Mouse (Mus musculus) left cerebral cortex, postnatal 4 days (tissue): ENCODE results near the gene Aass. TPM values are rescaled to one million over a fixed set of nuclear protein-coding genes. Genes with fewer than 3 reads are reported as not detected.
"Not testable (repeated sequence)": the region's sequence is repeated elsewhere in the genome, so short reads cannot be mapped to it uniquely, and the experiment has no call there.

Experiments used
- DNase-seq: peaks from one replicate; pipeline ENCODE4 v3.0.0-alpha.2; 2022
- intact Hi-C: fragments of 180-260 bp; cut with DNase I; formaldehyde crosslinking; loops from one replicate; pipeline ENCODE4 v1.15.1; 2025
- total RNA-seq, 2 experiments: library from RNA; stranded (reverse); gene quantifications; 2 replicates each; pipeline ENCODE4 v1.2.3; 2021

Gene Aass
- total RNA-seq: under 1 TPM; 0.60 to 0.66 TPM

DNA sequence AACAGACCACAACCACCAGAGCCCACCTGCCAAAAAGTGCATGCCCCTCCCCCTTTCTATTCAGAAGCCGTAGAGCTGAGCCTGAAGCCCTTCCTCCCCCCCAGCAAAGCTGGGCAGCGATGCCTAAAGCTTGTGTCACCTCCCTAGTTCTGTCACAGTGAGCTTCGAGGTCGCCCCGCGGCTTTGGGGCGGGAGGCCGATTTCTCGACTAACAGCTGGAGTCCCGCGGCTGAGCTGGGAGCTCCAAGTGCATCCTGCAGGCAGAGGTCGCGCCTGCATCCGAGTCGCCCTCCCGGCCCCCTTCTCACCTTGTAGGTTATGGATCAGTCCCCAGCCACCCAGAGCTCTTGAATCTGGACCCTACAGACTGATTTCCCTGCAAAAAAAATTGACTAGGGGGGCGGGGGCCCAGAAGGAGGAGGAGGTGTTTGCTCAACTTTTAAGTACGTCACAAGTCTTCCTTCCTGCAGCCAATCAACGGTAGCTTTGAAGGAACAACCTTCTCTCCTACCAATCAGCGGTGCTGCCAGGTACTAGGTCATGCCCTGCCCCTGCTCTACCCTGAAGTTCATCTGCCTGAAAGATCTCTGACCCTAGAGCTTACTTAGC is at the start of gene Aass:
Aass (minus strand) TSS at position 414 of the 609 bp plus-strand sequence.
- intact Hi-C loops: no loop called here
- peak; percentile 8 for DNase-seq

DNA sequence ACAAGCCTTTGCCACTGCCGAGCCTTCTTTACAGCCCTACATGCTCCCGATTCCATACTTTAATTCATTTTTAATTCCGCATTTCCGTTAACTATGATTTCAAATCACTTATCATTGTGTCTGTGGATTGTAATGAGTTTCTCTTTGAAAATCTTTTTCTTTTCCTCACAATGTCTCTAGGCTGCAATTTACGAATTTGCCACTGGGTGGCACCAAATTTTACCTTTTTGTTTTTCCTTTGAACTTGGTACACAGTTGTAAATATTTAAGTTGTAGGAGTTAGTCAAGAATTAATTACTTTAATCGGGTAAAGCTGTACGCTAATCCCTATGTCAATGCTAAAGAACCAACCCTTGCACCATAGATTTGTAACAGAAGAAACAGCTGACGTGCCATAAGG is 47.3 kb upstream of the Aass start:
- intact Hi-C loops: loop anchor here (10.0 kb wide), 1 partner anchor 285 kb away; no protein-coding TSS in a partner anchor
- DNase-seq: peak; percentile 15

DNA sequence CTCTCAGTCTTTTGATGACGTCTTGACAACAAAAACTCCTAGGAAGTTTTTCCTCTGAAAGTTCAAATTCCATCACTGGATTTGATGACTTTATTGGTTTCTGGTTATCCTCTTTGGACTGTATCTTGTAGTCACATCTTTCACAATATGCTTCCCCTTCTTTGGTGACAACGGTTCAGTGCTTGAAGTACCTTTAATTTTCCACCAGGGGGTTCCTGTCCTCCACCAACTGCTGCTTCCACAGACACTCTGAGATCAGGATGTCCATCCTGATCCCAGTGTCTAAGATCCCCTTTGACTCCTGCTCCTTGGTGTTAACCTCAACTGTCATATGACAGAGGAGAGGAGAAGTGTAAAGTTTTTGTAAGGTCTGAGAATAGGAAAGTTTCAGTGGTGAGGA is 31.0 kb upstream of the Aass start:
- intact Hi-C loops: not testable (repeated sequence)

DNA sequence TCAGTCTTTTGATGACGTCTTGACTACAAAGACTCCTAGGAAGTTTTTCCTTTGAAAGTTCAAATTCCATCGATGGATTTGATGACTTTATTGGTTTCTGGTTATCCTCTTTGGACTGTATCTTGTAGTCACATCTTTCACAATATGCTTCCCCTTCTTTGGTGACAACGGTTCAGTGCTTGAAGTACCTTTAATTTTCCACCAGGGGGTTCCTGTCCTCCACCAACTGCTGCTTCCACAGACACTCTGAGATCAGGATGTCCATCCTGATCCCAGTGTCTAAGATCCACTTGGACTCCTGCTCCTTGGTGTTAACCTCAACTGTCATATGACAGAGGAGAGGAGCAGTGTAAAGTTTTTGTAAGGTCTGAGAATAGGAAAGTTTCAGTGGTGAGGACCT is 23.6 kb upstream of the Aass start:
- intact Hi-C loops, DNase-seq: not testable (repeated sequence)

More for the DNA sequence above, 31.0 kb upstream of the Aass start:
- not testable (repeated sequence) for DNase-seq

DNA sequence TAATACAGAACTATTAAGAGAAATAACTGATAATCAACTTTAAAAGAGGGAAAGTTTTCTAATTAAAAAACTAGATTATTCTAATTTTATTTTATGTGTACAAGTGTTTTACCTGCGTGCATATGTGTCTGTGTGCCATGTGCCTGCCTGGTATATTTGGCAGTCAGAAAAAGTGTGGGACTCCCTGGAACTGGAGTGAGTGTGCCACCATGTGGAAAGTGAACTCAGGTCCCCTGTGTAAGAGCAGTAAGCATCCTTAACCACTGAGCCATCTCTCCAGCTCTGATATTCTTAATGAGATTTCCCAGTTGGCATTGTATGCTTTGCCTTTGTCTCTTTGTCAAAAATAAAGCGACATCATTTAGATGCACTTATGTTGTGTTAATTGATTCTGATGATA is 20.3 kb upstream of the Aass start:
- intact Hi-C loops: no loop called here
- DNase-seq: no peak

DNA sequence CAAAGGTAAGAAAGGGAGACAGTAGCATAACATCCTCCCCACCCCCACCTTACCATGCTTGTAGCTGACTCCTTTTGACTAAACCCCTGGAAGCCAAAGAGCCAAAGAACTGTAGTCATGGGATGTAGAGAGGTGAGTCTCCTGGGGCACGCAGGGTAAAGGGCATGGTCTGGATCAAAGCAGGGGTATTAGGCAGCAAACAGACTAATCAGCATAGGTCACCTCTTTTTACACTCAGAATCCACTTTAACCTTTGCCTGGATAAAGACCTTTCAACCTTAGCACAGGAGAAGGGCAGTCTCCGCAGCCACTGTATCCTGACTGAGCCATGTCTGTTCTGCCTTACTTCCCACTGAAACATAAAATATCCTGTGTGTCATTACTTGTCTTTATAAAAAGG is 14.4 kb upstream of the Aass start:
- intact Hi-C loops: no loop called here
- no peak for DNase-seq

DNA sequence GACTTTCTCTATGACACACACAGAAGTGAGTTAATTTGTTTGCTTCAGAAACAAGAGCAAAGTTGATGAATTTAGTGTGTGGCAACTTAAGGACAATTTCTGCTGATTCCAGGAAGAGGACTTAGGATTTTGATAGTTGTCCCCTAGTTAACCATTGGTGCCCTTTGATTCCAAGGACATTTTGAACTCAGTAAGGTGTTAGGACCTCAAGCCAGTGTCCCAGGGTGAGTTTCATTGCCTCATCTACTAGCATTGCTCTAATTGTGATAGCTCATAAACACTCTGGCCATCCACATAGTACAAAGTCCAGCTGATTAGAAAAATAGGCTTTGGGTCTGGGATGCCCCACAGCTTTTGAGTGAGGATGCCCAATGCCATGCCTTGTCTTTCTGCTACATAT is 11.2 kb upstream of the Aass start:
- intact Hi-C loops: no loop called here
- DNase-seq: no peak

DNA sequence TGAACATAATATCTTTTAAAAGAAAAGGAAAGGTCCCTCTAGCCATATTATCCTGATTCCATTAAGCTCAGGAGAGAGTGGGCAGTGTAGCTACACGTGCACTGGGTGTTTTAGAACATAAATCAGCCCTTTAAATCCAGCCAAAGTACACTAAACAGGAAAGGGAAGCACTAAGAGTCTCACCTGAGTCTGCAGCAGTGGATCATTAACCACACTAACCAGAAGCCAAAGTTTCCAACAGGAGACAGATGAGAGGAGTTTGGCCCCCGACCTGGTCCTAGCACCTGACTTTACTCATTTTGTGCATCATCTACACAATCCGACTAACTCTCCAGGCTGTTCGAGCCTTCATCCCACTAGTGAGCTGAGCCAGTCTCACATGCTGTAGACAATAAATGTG is 1.8 kb downstream of the Aass start:
- intact Hi-C loops: no loop called here
- no peak for DNase-seq

DNA sequence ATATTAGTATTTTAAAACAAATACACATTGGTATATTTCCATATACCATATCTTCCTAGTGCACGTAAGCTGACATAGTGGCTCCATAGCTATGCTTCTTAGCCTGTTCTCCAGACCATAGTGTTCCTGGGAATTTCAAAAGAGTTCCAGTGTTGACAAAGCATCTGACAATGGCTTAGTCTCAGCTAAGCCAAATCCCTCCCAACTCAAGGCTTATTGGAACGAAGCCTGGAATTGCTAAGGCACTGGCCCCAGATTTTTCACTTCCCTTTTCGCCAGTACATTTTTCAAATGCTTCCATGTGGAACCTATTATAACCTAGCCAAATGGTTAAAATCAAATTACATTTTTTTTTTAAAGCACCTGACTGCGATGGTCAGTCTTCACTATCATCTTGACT is 3.6 kb downstream of the Aass start:
- no peak for DNase-seq
- intact Hi-C loops: no loop called here

DNA sequence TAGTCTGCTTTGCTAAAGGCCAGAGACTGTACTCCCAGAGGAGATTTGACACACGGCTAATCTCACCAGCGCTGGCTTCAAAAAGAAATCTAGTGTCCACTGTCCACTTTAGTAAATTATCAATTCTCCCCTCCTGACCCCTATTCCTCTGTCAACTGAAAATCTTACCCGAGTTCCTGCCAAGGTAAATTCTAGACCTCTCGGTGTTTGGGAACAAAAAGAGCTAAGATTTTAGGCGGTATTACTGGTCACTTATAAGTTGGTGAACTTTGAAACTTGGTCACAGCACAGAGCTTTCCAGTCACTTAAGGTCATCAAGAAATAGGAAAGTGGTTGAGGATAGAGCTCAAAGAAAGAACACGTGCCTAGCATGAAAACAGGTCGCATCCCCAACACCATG is 6.1 kb downstream of the Aass start:
- intact Hi-C loops: no loop called here
- no peak for DNase-seq

DNA sequence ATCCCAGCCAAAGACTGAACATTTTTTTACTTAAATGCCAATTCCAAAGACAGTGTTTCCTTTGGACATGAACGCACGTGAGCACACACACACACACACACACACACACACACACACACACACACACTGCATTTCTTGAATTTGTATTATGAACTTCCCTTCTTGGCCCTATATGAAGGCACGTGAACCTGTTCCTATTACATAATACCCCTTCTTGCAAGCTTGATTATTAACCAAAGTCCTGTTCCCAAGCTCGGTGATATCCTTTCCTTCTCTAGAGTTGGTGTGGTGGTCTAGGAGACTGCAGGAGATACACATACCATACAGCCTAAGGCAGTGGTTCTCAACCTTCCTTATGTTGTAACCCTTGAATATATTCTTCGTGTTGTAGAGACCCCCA is 7.0 kb downstream of the Aass start:
- intact Hi-C loops: no loop called here
- DNase-seq: no peak

DNA sequence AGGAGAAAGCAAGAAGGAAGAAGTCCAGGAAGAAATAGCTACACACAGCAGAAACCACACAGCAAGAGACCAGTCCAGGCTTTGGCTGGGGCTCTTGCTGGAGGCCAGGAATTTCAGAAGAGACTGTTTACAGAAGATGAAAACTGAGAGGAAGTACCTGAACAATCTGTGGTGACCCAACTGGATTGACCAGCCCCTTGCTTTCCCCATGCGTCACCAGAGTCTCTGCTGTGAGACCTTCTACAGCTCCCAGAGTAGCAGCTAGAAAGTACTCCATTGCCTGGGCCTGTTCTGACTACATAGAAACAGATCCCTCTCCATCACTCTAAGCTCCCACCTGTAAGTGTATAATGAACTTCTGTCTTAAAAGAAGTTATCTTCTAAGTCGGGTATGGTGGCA is 8.0 kb downstream of the Aass start:
- DNase-seq: no peak
- intact Hi-C loops: no loop called here

DNA sequence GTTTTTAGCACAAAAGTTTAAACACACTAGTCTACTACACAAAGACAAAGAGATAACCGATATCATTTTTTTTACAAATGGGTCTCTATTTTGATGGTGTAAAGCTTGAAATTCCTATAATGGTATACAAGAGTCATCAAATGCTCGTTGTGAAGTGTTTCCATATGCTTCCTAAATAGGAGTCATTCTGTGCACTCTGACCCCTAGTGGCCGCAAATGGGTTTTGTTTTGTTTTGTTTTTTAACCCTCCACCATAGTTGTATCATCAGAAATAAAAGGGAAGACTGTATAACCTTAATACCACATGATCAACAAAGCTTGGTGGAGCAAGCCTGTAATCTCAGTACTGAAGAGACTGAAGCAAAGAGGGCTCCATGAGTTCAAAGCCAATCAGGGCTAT is 9.9 kb downstream of the Aass start:
- intact Hi-C loops: no loop called here
- peak; percentile 9 for DNase-seq

DNA sequence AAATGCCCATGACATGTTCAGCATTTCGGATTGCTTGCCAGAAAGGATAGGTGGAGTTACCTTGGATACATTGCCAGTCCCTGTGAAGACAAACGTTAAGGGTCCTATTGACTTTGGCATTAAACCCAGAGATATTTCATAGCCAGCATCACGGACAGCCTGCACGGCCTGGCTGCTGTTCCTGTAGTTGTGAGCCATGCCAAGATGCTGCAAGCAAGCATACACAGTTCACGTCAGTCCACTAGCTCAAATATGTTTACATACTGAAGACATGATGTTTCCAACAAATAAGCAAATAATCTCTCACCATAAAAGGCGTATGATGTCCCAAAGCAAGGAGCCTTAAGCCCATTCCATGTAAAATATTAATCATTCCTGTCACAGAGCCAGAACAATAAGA is 18.0 kb downstream of the Aass start:
- no peak for DNase-seq
- intact Hi-C loops: no loop called here

DNA sequence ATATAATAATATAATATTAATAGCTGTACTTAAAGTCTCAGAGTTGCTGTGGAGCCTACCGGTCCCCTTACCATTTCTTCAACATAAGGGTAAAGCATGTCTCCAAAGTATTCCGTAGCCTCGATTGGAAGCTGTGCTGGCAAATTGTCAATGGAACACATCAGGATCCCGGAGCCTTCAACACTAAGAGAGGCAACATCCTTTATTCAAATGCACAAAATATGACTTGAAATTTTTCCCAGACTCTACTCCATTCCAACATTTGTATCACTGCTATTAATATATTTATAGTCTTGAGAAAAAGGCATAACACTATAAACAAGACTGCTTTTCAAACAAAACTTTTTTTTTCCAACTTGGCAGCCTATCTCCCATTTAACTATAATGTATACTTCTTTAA is 25.7 kb downstream of the Aass start:
- intact Hi-C loops: no loop called here
- no peak for DNase-seq

DNA sequence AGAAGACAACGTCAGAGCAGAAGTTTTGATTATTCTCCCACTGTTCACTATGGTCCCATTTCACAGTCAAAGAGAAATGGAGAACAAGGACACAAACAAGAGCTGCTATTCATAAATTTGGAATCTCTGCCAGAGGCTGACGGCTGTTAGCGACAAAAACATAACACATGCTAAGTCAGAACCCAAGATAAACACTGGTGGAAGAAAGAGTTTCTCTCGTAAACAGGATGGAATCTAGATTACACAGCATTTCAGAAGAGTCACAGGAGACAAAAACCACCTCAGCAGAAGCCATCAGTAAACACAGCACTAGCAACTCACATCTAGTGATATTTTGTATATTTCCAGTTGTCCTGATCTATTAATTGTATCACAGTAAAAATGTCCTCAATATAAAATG is 26.4 kb downstream of the Aass start:
- intact Hi-C loops: no loop called here
- DNase-seq: no peak

DNA sequence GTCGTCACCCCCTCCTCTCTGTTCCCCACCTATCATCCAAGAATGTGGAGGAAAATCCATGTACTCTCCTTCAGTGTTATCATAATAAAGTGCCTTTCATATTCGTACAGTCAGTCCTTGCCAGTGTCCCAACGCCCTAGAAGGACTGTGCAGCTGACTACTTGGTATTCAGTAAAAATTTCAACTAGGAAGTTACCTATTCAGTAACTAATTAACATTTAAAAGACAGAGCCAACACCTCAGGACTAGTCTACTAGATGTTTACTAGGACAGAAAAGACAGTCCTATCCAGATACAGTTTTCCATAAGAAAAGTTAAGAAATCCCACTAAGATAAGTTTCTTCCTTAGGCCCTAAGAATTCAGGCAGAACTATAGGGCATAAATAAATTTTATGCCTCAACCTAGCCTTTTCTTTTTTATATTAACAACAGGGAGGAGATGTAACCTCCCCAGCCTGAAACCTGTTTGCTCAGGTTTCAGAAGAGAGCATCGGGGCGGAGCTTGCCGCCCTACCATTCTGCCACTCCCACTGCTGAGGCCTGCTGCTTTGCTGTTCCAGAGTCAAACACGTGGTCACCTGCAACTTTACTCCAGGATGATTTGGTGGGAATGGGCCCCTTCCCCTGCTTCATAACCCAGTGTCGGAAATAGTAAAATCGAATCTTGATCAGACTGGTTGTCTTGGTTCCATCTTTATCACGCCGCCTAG is 42.3 kb downstream of the Aass start:
- DNase-seq, intact Hi-C loops: not testable (repeated sequence)

DNA sequence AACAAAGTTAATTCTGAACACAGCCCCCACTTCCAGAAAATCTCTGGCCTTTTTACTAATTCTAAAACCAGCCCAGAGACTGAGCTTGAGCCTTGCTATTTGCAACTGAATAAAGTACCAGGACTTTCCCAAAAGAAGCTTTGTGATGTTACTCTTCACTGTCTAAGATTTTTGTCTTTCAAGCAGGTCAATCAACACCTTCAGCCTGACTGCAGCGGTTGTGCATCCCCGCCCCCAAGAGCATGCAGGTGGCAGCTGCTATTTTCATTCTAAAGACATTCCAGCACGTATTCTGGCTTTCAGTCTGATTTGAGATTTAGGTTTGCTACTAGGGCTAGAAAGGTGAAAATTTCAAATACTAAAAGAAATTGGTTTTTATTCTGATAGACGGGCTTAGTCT is 43.5 kb downstream of the Aass start:
- intact Hi-C loops, DNase-seq: not testable (repeated sequence)

DNA sequence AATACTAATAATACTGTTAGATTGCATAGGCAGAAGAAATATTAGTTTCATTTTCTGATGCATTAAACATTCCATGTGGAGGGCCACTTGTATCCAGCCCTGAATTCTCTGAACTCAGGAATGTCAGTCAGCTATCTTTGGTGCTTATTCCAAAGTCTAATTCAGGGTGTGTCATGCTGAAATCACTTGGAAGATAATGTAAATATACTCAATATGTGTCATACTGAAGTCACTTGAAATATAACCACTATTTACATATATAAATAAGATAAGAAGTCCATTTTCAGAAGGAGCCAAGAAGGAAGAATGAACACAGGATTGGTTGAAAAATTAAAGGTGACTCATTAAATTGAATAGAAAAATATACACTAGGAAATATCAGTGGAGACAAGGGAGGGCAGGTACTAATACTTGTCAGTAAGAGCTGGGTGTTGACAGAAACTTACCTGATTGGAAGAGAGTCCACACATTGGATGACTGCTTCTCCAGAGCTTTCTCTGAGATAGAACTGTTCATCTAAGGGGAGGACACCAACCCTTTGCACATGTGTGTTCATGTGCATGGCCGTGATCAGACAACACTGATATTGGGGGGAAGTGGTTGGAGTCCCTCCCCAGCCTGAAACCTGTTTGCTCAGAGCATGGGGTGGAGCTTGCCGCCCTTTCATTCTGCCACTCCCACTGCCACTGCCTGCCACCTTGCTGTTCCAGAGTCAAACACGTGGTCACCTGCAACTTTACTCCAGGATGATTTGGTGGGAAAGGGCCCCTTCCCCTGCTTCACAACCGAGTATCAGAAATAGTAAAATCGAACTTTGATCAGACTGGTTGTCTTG is 48.0 kb downstream of the Aass start:
- intact Hi-C loops: no loop called here
- no peak for DNase-seq

DNA sequence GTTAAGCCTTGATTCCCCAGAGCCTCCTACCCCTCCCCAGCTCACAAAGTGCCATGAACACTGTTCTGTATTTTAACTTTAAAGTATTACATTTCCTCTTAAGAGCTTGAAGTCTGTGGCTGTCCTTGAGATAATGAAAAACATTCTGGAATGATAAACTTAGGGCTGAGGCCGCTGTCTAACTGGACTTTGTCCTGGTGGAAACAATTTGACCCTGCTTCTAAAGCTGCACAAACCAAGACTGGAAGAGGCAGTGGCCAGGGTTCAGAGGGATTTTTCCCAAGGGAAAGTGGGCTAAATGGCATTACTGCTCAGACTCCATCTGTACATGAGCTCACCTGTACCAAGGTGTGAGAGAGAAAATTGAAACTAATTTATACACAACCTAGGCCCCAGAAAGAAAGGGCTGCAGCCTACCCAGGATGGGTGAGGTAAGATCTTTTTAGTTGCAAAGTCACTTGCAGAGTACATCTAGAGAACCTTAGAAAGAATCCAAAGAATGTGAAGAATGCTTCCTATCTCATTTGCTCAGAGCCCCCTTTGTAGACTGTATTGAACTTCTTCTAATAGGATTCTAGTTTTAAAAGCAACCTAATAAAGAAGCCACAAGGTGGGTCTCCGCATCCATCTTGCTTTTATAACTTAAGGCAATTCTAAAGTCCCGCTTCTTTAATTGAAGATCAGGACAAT is 52.6 kb downstream of the Aass start:
- intact Hi-C loops: no loop called here

DNA sequence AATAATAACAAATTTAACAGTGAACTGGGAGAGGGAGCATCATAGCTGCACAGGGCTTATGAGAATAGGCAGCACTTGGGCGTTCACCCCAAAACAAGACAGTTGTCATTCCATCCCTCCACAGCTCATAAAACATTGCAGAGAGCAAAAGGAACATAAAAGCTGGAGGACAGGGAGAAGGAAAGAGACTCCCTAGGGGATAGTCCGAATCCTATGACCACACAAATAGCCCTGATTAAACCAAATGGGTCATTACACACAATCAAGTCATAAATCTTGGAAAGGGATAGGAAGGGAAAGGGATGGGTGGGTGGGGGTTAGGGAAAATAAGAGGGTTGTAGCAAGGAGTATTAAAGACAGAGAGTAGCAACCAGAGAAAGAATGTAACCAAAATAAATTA is 54.5 kb downstream of the Aass start:
- intact Hi-C loops: no loop called here

More for the DNA sequence above, 52.6 kb downstream of the Aass start:
- no peak for DNase-seq

More for the DNA sequence above, 54.5 kb downstream of the Aass start:
- no peak for DNase-seq
